Mouse (Mus musculus) forebrain, embryonic 13.5 days (tissue): ENCODE results near the gene Dscaml1. TPM values are rescaled to one million over a fixed set of nuclear protein-coding genes. Genes with fewer than 3 reads are reported as not detected.
"Not testable (repeated sequence)": the region's sequence is repeated elsewhere in the genome, so short reads cannot be mapped to it uniquely, and the experiment has no call there.

Experiments used
- ATAC-seq: fragments of 200-750 bp; cut with Nextera tagmentation; 2 replicates; pipeline ENCODE4 v1.8.0; 2017
- H3K27ac ChIP-seq: fragments of 300-500 bp; sonication (generic); 2 replicates; pipeline ENCODE4 v1.5.1; 2015; ENCODE audit warnings: inconsistent platforms, mild to moderate bottlenecking, moderate library complexity
- H3K27me3 ChIP-seq: fragments of 300-500 bp; sonication (generic); 2 replicates; pipeline ENCODE4 v1.6.1; 2015; ENCODE audit warnings: mild to moderate bottlenecking, inconsistent platforms
- H3K36me3 ChIP-seq: fragments of 300-500 bp; sonication (generic); 2 replicates; pipeline ENCODE4 v1.6.1; 2015; ENCODE audit warnings: mild to moderate bottlenecking, inconsistent platforms; ENCODE audit not compliant: poor library complexity, severe bottlenecking
- H3K4me1 ChIP-seq: fragments of 300-500 bp; sonication (generic); 2 replicates; pipeline ENCODE4 v1.6.1; 2015; ENCODE audit warnings: inconsistent platforms
- H3K4me2 ChIP-seq: fragments of 300-500 bp; sonication (generic); 2 replicates; pipeline ENCODE4 v1.6.1; 2015; ENCODE audit warnings: inconsistent platforms, mild to moderate bottlenecking, moderate library complexity
- H3K4me3 ChIP-seq: fragments of 300-500 bp; sonication (generic); 2 replicates; pipeline ENCODE4 v1.5.1; 2015; ENCODE audit warnings: mild to moderate bottlenecking, inconsistent platforms
- H3K9ac ChIP-seq: fragments of 300-500 bp; sonication (generic); 2 replicates; pipeline ENCODE4 v1.6.1; 2015; ENCODE audit warnings: mild to moderate bottlenecking, inconsistent platforms
- H3K9me3 ChIP-seq: fragments of 300-500 bp; sonication (generic); replicated peaks from 2 replicates; pipeline ENCODE4 v1.6.1; 2016; ENCODE audit warnings: inconsistent platforms
- WGBS: fragments of 180-500 bp; shearing (Covaris S2); methylation state at CpG from one replicate; pipeline ENCODE4 v1.1.7; 2015; 5-methylcytosine and 5-hydroxymethylcytosine counted together
- polyA plus RNA-seq: library from polyadenylated mRNA; unstranded; fragments of >200 nt; fragmentation: Nextera tagmentation; extraction: Ambion mirVana; gene quantifications from 2 replicates; pipeline ENCODE4 v1.2.1, GENCODE M21; 2015

The Dscaml1 gene
- polyA plus RNA-seq, 1 experiment from 2014 or later = 9.6 TPM

- ATAC-seq = peak; percentile 46; the same call in 1 of the 2 replicates
- Histone ChIP-seq H3K27me3 (no peaks in the 10 kb centered on the region), H3K9ac (no peak overlapping the region), H3K4me3 (no peak overlapping the region), H3K4me2 (peak overlapping the region; percentile 9; the same call in 1 of the 2 replicates), H3K4me1 (peaks cover 26% of the 10 kb centered on the region), H3K27ac (peak overlapping the region; percentile 79), H3K36me3 (peaks cover 12% of the 10 kb centered on the region; the same call in 1 of the 2 replicates), H3K9me3 (no peaks in the 10 kb centered on the region)
- 53% methylated on average over 17 of the region's 17 CpGs for WGBS
Measured at GRCm38 (mm10) chr9:45739702-45740583, 313.5 kb downstream of the Dscaml1 start.

GRCm38 (mm10) chr9:45740584-45740980 is 314.2 kb downstream of the Dscaml1 start:
- Histone ChIP-seq H3K9me3 (no peaks in the 10 kb centered on the region), H3K27ac (peak overlapping the region; percentile 77), H3K4me1 (peaks cover 31% of the 10 kb centered on the region), H3K4me2 (no peak overlapping the region), H3K4me3 (no peak overlapping the region), H3K9ac (no peak overlapping the region), H3K27me3 (no peaks in the 10 kb centered on the region), H3K36me3 (peaks cover 12% of the 10 kb centered on the region; the same call in 1 of the 2 replicates)
- 66% methylated on average over 2 of the region's 2 CpGs for WGBS
- ATAC-seq = no peak

GRCm38 (mm10) chr9:45745451-45745850 is 319.0 kb downstream of the Dscaml1 start:
- no peak for ATAC-seq
- 76% methylated on average over 7 of the region's 7 CpGs for WGBS
- no peak overlapping the region for H3K9ac ChIP-seq
- H3K4me3 ChIP-seq = no peak overlapping the region
- H3K9me3 ChIP-seq = no peaks in the 10 kb centered on the region
- H3K27ac ChIP-seq = 0 out of 2 replicates have a peak overlapping the region, but pooled peaks have one; percentile 20
- peaks cover 36% of the 10 kb centered on the region for H3K36me3 ChIP-seq
- H3K27me3 ChIP-seq = no peaks in the 10 kb centered on the region
- peaks cover 9% of the 10 kb centered on the region for H3K4me1 ChIP-seq
- H3K4me2 ChIP-seq = no peak overlapping the region

- Histone ChIP-seq H3K9me3 (no peaks in the 10 kb centered on the region), H3K36me3 (peaks cover 33% of the 10 kb centered on the region), H3K4me2 (no peak overlapping the region), H3K9ac (no peak overlapping the region), H3K4me1 (peaks cover 9% of the 10 kb centered on the region), H3K27me3 (no peaks in the 10 kb centered on the region), H3K27ac (no peak overlapping the region), H3K4me3 (no peak overlapping the region)
- ATAC-seq = no peak
- 97% methylated on average over 4 of the region's 4 CpGs for WGBS
Measured at GRCm38 (mm10) chr9:45749917-45750316, 323.5 kb downstream of the Dscaml1 start.

- Histone ChIP-seq H3K4me3 (no peak overlapping the region), H3K4me1 (0 out of 2 replicates have a peak, but pooled peaks cover 4% of the 10 kb centered on the region), H3K27me3 (0 out of 2 replicates have a peak, but pooled peaks cover 11% of the 10 kb centered on the region), H3K9ac (no peak overlapping the region), H3K4me2 (no peak overlapping the region), H3K27ac (no peak overlapping the region), H3K36me3 (peaks cover 17% of the 10 kb centered on the region), H3K9me3 (no peaks in the 10 kb centered on the region)
- 32% methylated on average over 8 of the region's 8 CpGs for WGBS
- ATAC-seq = peak; percentile 77
Measured at GRCm38 (mm10) chr9:45754452-45755091, 328.1 kb downstream of the Dscaml1 start.

- H3K4me2 ChIP-seq = no peak overlapping the region
Measured at GRCm38 (mm10) chr9:45766195-45766594, 339.8 kb downstream of the Dscaml1 start.

GRCm38 (mm10) chr9:45767155-45767554 is 340.7 kb downstream of the Dscaml1 start:
- no peaks in the 10 kb centered on the region for H3K9me3 ChIP-seq
- H3K4me1 ChIP-seq = no peaks in the 10 kb centered on the region
- no peaks in the 10 kb centered on the region for H3K27me3 ChIP-seq
- H3K4me2 ChIP-seq = no peak overlapping the region
- H3K36me3 ChIP-seq = peaks cover 43% of the 10 kb centered on the region
- no peak overlapping the region for H3K27ac ChIP-seq
- H3K4me3 ChIP-seq = no peak overlapping the region
- H3K9ac ChIP-seq = no peak overlapping the region
- 92% methylated on average over 8 of the region's 8 CpGs for whole genome bisulfite sequencing
- no peak for ATAC-seq

More at GRCm38 (mm10) chr9:45766195-45766594, 339.8 kb downstream of the Dscaml1 start:
- Histone ChIP-seq H3K9me3 (no peaks in the 10 kb centered on the region), H3K4me1 (no peaks in the 10 kb centered on the region), H3K4me3 (no peak overlapping the region), H3K36me3 (peaks cover 33% of the 10 kb centered on the region), H3K27me3 (no peaks in the 10 kb centered on the region), H3K9ac (no peak overlapping the region), H3K27ac (no peak overlapping the region)
- WGBS = 86% methylated on average over 6 of the region's 6 CpGs
- no peak for ATAC-seq

- Histone ChIP-seq H3K27me3 (no peaks in the 10 kb centered on the region), H3K9ac (no peak overlapping the region), H3K4me1 (no peaks in the 10 kb centered on the region), H3K27ac (no peak overlapping the region), H3K4me3 (no peak overlapping the region), H3K36me3 (peaks cover 52% of the 10 kb centered on the region), H3K9me3 (no peaks in the 10 kb centered on the region), H3K4me2 (no peak overlapping the region)
- WGBS = 88% methylated on average over 18 of the region's 18 CpGs
- no peak for ATAC-seq
Measured at GRCm38 (mm10) chr9:45768421-45768820, 342.0 kb downstream of the Dscaml1 start.

GRCm38 (mm10) chr9:45769596-45769995 is 343.2 kb downstream of the Dscaml1 start:
- peaks cover 64% of the 10 kb centered on the region for H3K36me3 ChIP-seq
- WGBS = 96% methylated on average over 5 of the region's 5 CpGs

GRCm38 (mm10) chr9:45774088-45774487 is 347.7 kb downstream of the Dscaml1 start:
- no peak overlapping the region for H3K4me3 ChIP-seq
- H3K27me3 ChIP-seq = no peaks in the 10 kb centered on the region
- H3K9me3 ChIP-seq = no peaks in the 10 kb centered on the region
- no peak overlapping the region for H3K9ac ChIP-seq
- no peak for ATAC-seq
- no peak overlapping the region for H3K27ac ChIP-seq
- H3K36me3 ChIP-seq = peaks cover 89% of the 10 kb centered on the region
- no peak overlapping the region for H3K4me2 ChIP-seq
- WGBS = 88% methylated on average over 6 of the region's 6 CpGs
- H3K4me1 ChIP-seq = no peaks in the 10 kb centered on the region

More at GRCm38 (mm10) chr9:45769596-45769995, 343.2 kb downstream of the Dscaml1 start:
- H3K27me3 ChIP-seq = no peaks in the 10 kb centered on the region
- no peak overlapping the region for H3K4me3 ChIP-seq
- H3K4me2 ChIP-seq = no peak overlapping the region
- H3K9me3 ChIP-seq = no peaks in the 10 kb centered on the region
- ATAC-seq = no peak
- no peak overlapping the region for H3K27ac ChIP-seq
- no peak overlapping the region for H3K9ac ChIP-seq
- H3K4me1 ChIP-seq = no peaks in the 10 kb centered on the region

- 89% methylated on average over 3 of the region's 3 CpGs for WGBS
- not testable (repeated sequence) for H3K27ac ChIP-seq, ATAC-seq, H3K4me3 ChIP-seq, H3K9ac ChIP-seq, H3K4me1 ChIP-seq, H3K27me3 ChIP-seq, H3K4me2 ChIP-seq, H3K9me3 ChIP-seq
- peaks cover 81% of the 10 kb centered on the region for H3K36me3 ChIP-seq
Measured at GRCm38 (mm10) chr9:45776176-45776575, 349.7 kb downstream of the Dscaml1 start.

GRCm38 (mm10) chr9:45779201-45779600 is 352.8 kb downstream of the Dscaml1 start:
- H3K27ac ChIP-seq = no peak overlapping the region
- no peak overlapping the region for H3K4me2 ChIP-seq
- no peaks in the 10 kb centered on the region for H3K27me3 ChIP-seq
- H3K4me3 ChIP-seq = no peak overlapping the region
- no peaks in the 10 kb centered on the region for H3K9me3 ChIP-seq
- no peak for ATAC-seq
- 65% methylated on average over 6 of the region's 6 CpGs for WGBS
- peaks cover 54% of the 10 kb centered on the region for H3K36me3 ChIP-seq
- H3K9ac ChIP-seq = no peak overlapping the region
- no peaks in the 10 kb centered on the region for H3K4me1 ChIP-seq
